Mouse (Mus musculus): ENCODE results near the gene Vmp1. TPM values are rescaled to one million over a fixed set of nuclear protein-coding genes. Genes with fewer than 3 reads are reported as not detected.
A peak's percentile ranks its signal among the peaks of the same experiment; 100 is the strongest.

Gene Vmp1
- total RNA-seq, 2 experiments from 2014 or later = 106 to 139 TPM

DNA sequence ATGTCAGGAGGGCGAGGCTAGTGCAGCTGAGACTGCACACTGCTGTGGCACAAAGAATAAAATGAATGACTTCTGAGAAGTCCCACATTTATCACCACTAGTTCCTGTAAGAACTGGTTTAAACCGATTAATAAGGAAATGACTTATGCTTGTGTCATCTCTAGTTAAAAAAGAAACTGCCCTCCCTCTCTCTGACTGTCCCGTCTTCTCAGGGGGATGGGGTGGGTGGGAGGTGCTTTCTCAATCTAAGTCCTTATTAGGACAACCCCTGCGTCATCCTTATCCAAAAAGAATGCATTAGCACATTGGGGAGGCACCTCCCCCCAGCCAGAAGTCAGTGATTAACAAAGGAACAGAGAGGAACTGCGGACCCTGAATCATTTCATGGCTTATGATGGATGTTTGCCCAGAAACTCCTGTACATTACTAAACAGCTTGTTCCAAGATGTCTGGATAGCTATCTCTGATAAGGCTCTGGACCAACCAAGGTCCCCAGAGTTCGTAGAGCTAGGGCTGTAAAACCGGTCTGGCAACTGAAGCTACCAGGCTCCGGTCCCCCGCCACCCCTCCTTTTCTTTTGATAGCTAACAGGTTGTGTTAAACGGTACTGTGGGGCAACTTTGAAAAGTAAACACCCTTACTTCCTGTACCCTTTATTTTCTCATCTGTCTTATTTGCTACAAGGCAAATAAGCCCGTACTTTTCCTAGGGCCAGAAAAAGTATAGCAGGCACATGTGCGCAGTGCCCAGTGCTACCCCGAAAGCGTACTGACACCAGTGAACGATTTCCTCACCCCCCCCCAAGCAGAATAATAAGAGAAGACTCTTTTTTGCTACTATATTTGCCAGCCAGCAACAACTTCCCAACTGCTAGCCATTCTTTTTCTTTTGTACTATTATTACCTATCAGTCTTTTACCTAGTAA, 96.5 kb downstream of the Vmp1 start:
- DNase-seq (ENCODE audit: low spot score in 2 of 2) = peak in 1 of 2 experiments; percentile 67

DNA sequence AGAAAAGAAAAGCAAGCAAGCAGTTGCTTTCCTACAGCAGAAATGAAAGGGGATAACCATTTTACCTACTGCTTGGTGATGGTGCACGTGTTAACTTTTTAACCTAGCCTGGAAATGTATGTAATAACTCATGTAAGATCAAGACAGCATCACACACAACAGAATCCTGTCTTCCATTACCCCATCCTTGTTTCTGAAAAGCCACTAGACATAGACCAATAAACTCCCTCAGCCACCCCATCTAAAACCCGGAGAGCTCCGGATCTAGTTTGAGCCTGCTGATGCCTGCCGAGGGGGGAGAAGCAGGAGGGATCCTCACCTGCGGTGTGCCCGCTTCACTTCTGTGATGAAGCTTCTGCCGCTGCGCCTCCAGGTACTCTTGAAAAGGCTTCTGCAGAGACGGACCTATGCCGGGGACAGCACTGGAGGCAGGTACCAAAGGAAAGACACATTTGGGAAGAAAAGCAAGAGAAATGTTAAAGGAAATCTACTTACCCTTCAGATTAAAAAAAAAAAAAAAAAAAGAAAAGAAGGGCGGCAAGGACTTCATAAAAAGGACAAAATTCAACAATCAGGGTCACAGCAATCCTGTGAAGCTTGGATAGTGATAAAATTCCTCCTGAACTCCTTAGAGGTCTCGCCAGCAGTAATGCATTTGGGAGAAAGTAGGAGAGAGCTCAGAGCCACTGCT, 97.3 kb downstream of the Vmp1 start:
- no peak for DNase-seq (ENCODE audit: low spot score in 2 of 2)

DNA sequence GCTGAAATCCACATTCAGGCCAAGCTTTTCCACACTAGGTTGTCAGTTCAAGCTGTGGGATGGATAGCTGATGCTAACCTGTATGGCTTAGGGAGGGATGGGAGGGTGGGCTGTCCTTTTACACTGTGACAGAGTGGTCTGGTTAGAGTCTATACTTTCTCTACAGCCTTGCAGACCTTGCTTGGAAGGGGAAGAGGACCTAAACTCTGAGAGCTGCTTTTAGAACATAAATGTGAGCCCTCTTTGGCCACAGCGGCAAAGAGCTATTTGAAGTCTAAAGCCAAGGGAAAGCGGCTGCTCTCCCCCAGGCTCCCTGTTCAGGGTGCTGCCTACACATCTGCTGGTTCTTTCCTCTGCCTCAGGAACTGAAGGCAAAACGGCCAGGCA, 98.0 kb downstream of the Vmp1 start:
- DNase-seq (ENCODE audit: low spot score in 2 of 2) = no peak

DNA sequence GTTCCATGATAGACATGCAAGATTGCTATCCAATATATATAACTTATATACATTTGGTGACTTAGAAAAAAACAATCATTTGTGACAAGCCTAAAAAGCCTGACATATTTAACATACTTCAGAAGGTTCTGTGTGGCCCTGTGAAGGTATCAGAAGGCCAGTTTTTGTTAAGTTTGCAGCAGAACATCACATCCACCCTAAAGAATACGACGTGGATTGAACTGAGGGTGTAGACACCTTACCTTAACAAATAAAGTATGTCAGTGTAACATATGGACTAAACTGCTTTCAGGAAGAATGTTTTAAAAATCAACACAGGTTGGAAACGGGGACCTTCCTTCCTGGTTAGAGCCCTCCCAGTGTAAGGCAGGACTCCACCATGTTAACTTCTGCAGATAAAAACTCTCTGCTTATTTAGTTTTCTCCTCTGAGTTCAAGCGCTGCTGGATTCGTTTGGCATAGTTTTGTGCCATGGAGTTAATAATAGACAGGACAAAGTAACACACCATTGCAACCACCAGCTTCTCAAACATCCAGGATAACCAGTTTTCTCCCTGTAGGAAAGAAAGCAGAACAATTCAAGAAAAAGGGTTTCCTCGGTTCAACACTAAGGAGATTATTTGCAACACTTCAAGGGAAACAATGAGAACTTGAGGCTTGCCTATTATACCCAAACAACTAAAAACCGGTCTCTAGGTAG, 98.6 kb downstream of the Vmp1 start:
- DNase-seq (ENCODE audit: low spot score in 2 of 2) = no peak

DNA sequence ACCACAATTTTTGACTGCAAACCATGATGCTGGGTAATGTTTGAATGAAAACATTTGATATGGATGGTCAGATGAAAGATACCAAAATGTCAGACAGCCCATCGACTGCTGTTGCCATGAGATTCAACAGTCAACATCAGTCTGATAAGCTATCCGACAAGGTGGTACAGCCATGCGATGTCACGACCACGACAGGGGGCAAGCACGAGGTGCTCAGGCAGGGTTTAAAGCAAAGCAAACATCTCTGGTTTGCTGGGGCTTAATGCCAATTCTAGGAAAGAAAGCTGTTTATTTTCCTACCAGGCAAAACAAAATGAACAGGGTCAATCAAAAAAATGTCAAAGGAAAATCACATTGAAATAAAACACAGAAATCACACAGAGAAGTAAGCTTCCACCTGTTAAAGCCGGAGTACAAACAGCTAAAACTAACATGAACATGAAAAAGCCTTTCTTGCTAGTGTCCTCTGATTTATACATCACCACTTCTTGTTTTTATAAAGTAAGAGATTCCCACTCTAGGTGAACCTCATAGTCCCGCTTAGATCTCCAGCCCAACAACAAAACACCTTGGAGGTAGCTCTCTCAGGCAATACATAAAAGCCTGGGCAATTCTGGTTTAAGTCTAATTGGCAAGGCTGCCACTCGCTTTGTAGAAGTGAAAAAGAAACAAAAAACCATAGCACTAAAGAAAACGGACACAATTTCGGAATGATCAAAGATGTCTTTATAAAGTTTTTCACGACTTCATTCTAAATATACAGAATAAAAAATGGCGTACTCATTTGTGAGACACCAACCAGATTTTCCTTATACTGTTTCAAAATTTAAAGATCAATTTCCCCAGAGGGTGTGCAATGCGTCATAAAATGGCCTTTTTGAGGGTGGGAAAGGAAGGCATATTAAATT, 99.4 kb downstream of the Vmp1 start:
- DNase-seq (ENCODE audit: low spot score in 2 of 2) = no peak

DNA sequence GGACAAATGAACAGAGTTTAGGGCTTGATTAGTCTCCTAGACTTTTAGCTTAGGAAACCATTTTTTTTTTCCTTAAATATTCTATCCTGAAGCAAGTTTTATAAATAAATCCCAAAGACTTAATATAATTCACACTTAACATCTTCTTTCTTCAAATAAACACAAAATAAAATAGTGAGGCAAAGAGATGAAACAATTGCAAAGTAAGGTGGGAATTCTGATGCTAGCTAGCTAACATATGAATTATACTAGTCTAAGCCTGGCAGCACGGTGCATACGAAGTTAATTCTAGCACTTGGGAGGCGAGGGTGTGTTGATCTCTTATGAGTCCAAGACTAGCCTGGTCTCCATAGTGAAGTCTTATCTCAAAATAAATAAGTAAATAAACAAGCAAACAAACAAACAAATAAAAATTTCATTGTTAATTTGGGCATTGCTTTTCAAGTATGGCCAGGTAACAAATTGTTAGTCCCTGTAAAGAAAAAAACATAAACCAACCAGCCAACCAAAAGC, 100.3 kb downstream of the Vmp1 start:
- no peak for DNase-seq (ENCODE audit: low spot score in 2 of 2)

DNA sequence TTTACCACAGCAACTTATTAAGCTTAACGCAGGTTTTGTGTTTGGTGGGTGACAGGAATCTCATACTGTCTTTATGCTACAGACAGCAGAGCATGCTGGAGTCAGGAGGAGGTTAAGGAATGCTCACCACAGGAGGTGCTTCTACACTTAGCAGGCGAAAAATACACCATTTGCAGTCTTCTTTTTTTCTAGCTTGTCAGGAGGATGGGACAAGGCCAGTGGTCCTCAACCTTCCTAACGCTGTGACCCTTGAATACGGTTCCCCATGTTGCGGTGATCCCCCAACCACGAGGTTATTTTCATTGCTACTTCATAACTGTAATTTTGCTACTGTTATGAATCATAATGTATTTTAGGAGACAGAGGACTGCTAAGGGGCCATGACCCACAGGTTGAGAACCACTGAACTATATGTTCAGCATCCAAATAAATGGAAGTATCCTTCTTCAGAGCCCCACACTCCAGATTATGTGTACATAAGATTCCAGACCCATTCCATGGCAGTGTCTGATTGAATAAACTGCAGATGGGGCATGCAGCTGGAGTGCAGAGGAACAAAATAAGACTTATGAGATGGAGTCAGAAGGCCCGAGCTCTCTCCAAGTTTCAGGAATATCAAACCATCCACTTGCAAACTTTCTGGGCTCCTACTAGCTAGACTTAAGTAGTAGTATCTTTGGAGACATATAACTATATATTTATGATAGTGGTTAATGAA, 100.9 kb downstream of the Vmp1 start:
- no peak for DNase-seq (ENCODE audit: low spot score in 2 of 2)

DNA sequence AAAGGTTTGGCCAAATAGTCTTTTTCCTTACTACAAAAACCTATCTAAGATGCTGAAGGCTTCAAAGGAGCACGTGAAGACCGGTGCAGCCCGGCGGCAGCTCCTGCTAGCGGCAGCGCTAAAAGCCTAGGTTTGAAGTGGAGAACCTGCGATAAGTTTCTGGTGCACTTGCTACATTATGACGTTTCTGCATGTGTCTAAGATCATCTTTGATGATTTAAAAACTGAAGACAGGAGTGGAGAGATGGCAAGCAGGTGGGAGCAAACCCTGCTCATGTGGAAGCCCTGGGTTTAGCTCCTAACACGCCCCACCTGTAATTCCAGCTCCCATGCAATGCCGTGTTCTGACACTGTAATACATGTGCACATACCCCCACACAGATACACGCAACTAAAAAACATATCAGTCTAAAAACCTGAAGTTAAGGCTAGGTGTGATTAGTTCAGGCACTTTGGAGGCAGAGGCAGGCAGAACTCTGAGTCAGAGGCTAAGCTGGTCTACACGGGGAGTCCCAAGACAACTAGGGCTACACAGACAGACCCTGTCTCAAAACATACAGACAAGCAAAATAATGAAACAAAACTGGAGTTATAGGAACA, 101.6 kb downstream of the Vmp1 start:
- DNase-seq (ENCODE audit: low spot score in 2 of 2) = no peak

DNA sequence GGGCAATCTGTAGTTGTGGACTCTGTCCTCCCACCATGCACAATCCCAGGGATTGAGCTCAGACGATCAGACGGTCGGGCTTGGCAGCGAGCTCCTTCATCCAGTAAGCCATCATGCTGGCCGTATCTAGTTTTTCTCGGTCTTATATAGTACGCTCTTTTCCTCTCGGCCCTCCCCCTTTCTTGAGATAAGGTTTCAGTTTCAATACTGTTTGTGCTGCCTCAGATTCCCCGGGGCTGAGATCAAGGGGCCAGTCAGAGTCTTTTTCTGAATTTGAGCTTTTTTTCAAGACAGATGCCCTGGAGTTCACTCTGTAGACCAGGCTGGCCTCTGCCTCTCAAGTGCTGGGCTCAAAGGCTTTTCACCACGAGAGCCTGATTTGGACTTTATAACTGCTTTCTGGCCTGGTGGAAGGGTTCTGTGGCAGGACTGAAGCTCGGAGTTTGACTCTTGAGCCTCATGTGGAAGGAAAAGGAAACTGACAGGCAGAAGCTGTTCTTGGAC, 102.3 kb downstream of the Vmp1 start:
- DNase-seq (ENCODE audit: low spot score in 2 of 2) = no peak

DNA sequence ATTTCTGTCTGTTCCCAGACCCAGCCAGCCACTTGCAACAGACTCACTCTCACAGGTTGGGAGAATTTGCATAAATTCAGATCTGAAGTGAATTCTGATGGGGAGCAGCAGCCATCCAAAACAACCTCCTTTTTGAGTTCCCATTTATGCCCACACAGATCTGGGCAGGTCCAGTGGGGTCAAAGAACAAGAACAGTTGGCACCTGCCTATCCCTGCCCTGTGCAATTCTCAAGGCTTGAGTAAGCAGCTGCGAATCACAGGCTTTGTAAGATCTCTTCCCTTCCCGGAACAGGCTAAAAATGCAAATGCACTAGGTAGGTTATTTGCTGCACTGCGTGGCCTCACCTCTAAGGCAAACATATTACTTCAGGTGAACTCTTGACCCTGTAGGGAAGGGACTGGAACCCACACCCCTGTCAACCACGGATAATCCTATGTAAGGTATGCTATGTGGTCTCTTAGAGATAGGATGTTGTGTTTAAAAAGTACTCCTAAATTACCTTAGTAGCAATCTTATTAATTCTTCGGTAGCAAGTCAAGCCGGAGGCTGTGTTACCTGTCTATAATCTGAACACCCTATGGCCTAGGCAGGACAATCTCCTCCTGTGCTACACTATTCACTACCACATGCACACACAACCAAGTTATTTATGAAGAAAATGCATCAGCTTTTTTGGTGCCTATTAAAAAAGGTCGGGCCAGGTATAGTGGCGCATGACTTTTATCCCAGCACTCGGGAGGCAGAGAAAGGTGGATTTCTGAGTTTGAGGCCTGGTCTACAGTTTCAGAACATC, 103.1 kb downstream of the Vmp1 start:
- no peak for DNase-seq (ENCODE audit: low spot score in 2 of 2)

DNA sequence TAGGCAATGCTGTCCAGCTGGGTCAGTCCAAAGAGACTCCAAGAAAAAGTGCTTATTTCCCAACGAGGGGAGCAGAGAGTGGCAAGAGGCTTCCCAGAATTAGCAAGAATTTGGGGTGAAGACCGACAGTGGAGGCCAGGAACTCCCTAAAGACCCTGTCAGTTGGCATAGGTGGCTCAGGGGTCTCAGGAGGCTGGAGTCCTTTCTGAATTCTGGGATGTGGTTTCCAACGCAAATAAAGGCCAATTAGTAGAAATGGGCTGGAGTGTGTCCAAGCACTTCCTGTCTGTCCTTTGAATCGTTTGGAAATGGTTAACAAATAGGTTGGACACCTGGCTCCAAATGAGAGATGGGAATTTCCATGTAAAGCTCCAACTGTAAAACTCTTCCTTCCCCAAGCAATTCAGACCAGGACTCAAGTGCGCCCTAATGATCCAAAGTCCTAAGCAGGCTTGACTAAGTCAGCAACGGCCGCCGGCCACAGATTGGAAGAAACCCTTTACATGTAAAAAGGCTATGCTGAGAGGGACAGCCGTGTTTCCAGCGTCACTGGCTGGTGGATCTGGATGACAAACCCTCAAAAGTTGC, 103.8 kb downstream of the Vmp1 start:
- no peak for DNase-seq (ENCODE audit: low spot score in 2 of 2)

DNA sequence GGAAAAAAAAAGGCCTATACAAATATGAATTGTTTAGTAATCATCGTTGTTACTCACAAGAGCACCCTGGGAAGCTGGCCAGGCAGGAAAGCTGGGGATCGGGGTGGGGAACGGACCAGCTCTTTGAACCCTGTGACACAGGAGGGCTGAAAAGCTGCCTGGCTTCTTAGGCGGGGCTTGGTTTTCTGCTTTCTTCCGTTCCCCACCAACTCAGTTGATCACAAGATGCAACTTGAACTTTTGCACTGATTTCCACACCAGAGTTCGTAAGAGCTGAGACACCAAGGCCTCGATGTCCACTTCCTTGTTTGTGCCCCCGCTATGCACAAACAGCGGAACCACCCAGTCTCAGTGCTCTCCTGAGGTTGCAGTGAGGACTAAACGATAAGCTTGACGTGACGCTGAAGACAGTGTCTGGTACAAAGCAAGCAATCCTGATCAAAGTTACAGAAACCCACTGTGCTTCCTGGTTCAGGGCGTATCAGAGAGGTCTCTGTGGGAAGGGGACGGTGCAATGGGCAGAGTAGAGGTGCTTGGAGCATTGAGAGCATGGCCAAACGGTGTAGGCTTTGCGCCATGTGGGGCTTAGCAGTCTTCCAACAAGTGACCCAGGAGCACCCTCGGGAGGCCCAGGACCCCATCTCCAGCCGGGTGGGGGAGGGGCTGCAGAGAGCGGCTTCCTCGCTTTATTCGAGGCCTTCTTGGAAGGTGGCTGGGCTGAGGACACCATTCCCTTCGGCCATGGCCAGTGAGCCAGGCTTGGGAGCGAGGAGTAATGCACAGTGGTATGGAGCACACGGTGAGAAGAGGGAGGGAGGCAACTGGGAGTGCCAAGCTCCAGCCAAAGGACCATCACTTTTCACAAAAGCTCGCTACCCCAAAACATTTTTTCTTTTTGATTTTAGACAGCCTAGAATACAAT, 104.6 kb downstream of the Vmp1 start:
- DNase-seq (ENCODE audit: low spot score in 2 of 2) = peak in 1 of 2 experiments; percentile 52

DNA sequence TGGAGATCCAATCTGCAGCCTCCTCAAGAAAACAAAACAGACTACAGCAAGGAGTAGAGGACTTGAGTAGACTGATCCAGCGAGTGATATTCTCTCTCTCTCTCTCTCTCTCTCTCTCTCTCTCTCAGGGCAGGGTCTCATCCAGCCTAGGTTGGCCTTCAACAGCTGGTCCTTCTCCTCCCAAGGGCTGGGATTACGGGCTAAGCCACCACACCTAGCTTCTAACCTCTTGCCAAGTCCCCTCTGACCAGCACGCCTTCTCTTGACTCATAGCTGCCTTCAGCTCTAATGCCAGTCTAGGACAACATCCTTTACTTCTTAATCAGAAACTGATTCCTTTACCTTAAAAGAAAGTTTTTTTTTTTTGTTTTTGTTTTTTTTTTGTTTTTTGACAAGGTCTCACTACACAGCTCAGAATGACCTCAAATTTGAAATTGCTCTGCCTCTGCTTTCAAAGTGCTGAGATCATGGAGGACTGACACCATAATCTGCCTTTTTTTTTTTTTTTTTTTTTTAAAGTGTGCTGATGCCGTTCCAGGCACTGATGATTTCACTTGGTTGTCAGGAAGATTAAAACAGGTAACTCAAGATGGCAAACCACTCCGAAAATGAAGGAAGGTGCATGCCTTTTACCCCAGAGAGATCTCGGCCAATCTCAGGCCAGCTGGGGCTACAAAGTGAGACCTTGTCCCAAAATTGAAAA, 105.4 kb downstream of the Vmp1 start:
- no peak for DNase-seq (ENCODE audit: low spot score in 2 of 2)

DNA sequence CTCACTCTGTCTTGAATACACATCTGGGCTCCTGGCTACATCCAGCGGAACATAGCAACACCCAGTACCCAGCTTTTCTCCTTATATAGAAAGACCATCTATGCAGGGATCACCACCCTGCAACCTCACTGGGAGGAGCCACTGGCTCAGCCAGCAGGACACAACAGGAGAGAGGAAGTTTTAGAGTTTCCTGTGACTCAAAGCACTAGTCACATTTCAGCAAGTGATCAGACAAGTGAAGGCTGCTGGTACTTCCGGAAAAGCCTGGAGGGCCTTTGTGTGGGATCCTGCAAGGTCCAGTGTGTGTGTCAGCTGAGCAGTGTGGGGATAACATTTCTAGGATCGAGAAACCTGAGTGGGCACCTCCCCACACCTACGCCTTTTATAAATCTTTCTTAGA, 106.4 kb downstream of the Vmp1 start:
- no peak for DNase-seq (ENCODE audit: low spot score in 2 of 2)

DNA sequence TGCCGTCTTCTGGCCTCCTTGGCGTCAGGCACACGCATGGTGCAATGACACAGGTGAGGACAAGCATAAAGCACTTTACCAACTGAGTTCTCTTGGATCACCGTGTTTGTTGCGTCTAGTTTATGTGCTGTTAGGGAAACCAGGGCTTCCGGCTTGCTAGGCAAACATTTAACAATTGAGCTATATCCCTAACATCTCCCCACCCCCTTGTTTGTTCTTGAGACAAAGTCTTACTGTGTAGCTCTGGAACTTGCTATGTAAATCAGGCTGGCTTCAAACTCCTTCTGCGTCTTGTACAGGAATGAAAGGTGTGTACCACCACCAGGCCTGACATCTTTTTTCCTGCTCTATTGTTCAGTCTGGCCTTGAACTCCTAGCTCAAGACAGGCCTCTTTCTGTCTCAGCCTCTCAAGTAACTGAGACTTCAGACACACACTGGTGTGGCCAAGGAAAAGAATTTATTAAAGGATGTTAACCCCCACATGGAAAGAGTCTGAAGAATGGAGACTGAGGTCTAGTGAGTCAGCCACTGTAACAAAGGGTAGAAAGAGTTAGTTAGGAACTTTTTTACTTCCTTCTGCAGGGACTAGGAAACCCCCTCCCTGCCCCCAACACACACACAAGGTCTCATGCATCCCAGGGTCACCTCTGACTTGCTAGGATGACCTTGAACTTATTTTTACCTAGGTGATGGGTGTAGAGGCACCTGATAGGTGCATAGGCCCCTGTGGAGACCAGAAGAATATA, 107.8 kb downstream of the Vmp1 start:
- DNase-seq (ENCODE audit: low spot score in 2 of 2) = no peak

DNA sequence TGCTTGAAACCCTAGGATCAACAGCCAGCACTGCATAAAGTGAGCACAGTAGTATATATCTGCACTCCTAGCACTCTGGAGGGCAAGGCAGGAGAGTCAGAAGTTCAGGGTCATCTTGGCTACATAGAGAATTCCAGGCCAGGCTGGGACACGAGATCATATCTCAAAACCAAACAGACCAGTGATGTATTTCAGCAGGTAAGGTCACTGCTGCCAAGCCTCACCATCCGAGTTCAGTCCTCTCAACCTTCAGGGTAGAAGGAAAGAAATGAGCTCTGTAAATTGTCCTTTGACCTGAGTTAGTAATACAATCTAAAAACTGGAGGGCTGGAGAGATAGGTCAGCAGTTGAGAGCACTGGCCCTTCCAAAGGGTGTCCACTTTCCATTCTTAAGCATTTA, 109.2 kb downstream of the Vmp1 start:
- no peak for DNase-seq (ENCODE audit: low spot score in 2 of 2)
